Mouse (Mus musculus) bone marrow, adult 2 months (tissue): ENCODE results near the gene Tiprl. TPM values are rescaled to one million over a fixed set of nuclear protein-coding genes. Genes with fewer than 3 reads are reported as not detected.
A peak's percentile ranks its signal among the peaks of the same experiment; 100 is the strongest.

Experiments
- H3K27ac ChIP-seq: fragments of 200-500 bp; 2 replicates; pipeline ENCODE4 v1.5.1; 2012; ENCODE audit warnings: low read depth, mild to moderate bottlenecking, control low read depth, inconsistent platforms, low read length; ENCODE audit not compliant: control insufficient read depth, poor library complexity, insufficient read depth
- H3K4me1 ChIP-seq: fragments of 200-500 bp; 2 replicates; pipeline ENCODE4 v1.6.1; 2011; ENCODE audit warnings: low read length; ENCODE audit not compliant: control insufficient read depth, insufficient read depth
- H3K4me3 ChIP-seq: fragments of 200-500 bp; replicated peaks from 2 replicates; pipeline ENCODE3; 2011; ENCODE audit warnings: mild to moderate bottlenecking, low read depth, low read length, control low read depth; ENCODE audit not compliant: control insufficient read depth
- CTCF ChIP-seq: fragments of 200-500 bp; IDR thresholded peaks from 2 replicates; pipeline ENCODE4 v1.5.1; 2011; ENCODE audit warnings: low read length, control low read depth; ENCODE audit not compliant: control insufficient read depth, insufficient read depth
- POLR2A ChIP-seq: fragments of 200-500 bp; IDR thresholded peaks from 2 replicates; pipeline ENCODE4 v1.6.1; 2011; ENCODE audit warnings: low read depth, mild to moderate bottlenecking, control low read depth, low read length, borderline replicate concordance; ENCODE audit not compliant: control insufficient read depth
- WGBS: fragments of 180-500 bp; shearing (Covaris S2); methylation state at CpG from one replicate; pipeline ENCODE4 v1.1.7; 2018; 5-methylcytosine and 5-hydroxymethylcytosine counted together
- polyA plus RNA-seq: library from polyadenylated mRNA; stranded (reverse); fragments of >200 nt; gene quantifications from 2 replicates; pipeline ENCODE4 v1.2.4, GENCODE M21; 2011; ENCODE audit warnings: low replicate concordance; ENCODE audit not compliant: missing spikeins, insufficient read depth, insufficient read length

The Tiprl gene
- 19.4 and 33.0 TPM in 2 replicates for polyA plus RNA-seq

DNA sequence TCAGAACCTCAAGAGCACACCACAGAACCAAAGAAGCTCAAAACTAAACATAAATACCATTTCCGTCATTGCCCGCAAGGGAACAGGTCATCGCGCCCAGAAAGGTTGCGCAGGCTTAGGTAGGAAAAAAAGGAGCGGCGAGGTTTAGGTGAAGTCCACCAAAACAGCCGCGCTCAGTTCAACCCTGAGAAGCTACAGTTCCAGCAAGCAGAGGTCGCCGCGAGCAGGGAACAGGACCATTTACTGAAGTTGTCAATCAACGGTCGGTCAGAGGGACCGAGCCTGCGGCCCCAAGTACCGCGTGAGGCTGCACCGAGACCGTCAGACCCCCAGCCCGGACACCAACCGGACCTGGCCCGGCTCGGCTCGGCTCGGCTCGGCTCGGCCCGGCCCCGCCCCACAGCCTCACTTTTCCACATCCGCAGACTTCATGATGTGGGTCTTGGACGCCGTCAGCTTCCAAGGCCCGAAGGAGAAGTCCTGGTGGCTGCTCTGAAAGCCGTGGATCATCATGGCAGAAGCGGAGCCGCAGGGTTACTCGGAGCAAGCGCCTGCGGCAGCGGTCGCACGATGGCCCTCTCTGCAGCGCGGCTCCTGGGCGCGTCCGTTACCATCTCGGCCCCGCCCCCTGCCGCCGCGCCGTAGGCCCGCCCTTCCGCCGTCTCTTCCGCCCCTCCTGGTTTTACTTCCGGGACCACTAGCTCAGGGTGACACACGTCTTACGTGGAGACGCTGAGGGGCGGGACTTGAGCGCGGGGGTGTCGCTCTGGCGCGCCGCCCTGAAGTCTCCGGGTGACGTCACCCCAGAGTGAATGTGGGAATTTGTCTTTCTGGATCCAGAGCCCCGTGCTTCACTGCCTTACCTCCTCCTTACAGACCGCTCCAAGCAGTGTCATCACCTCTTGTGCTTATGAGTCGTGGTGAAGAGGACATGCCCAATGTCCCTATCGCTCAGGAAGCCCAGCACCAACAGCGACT is at the start of gene Tiprl:
Gene Tiprl, minus strand, starts transcription at position 676 of the 978 bp plus-strand sequence.
- TF ChIP-seq POLR2A (peak; percentile 89), CTCF (no peak)
- under 1% methylated on average over 76 of the region's 76 CpGs for WGBS
- H3K27ac ChIP-seq: peak within 1 kb of the TSS; percentile 89

DNA sequence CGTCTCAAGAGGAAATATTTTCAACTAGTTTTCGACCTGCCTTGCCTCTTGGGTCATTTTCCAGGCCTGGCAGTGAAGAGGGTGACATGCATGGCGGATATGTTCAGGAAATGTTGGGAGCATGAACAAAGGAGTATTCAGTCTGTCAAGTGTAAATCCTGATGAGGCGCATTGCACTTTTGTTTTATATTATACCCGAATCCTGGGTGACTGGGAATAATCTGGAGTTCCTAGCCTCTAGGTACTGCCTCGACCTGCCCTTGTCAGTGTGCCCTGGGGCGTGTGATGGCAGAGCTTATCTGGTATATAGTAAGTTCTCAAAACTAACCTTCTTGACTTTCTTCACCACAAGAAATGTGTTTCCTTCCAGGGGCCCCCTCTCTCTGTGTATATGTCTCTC is 47.3 kb upstream of the Tiprl start:
- Histone ChIP-seq H3K4me3 (no peak overlapping the region), H3K27ac (no peak overlapping the region), H3K4me1 (no peaks in the 10 kb centered on the region)
- TF ChIP-seq CTCF (no peak), POLR2A (no peak)
- 63% methylated on average over 7 of the region's 7 CpGs for WGBS

More for the DNA sequence above, at the start of gene Tiprl:
- no peaks in the 10 kb centered on the region for H3K4me1 ChIP-seq
- H3K4me3 ChIP-seq: peak within 1 kb of the TSS; percentile 92

DNA sequence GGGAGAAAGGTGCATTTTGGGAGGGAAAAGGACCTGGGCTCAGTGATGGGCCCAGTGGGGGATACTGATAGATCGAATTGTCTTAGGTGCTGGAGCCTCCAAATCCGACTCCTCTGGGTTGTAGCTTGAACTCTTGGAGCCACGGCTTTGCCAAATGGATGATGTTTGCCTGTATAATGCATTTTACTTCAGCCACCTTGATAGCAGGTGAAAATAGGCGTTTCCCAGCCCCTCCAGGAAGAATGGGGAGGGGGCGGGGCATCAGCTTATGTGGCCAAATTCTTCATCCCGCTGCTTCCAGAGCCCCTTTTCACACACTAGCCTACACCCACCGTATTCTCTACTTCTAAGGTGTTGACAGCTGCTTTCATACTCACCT is 46.2 kb upstream of the Tiprl start:
- Histone ChIP-seq H3K27ac (no peak overlapping the region), H3K4me1 (no peaks in the 10 kb centered on the region), H3K4me3 (no peak overlapping the region)
- TF ChIP-seq CTCF (no peak), POLR2A (no peak)
- 68% methylated on average over 7 of the region's 7 CpGs for WGBS

DNA sequence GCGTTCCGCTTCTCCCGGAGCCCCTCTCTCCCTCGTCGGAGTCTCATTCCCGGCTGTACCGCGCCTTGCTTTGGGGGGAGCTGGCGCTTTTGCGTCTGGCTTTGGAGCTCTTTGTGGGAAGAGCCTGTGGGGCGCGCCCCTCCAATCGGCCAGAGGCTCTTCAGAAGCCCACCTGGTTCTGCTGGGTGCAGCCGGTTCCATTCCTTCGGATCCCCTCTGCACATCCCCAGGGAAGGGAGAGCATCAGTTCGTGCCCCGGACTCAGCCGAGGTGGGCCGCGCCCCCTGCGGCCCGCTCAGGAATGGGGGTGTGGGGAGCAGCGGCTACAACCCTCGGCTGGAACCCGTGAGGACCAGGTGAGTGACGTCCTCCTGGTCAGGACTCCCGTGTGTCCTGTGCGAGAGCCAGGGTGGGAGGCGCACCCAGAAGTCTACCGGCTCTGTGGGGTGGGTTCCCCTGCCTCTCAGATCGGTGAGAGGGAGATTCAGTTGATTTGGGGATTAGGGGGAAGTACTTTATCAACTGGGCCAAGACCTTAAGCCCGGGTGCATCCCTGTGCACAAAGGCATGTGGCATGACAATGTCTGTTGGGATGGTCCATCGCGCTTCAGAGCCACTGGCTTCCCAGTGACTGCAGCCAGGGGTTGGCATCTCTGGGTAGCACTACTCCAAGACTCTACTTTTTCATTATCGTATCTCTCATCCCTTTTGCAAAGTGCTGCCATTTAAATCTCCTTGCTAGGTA is 45.6 kb upstream of the Tiprl start:
- no peaks in the 10 kb centered on the region for H3K4me1 ChIP-seq
- H3K27ac ChIP-seq: no peak overlapping the region
- WGBS: 7% methylated on average over 35 of the region's 35 CpGs
- TF ChIP-seq CTCF (no peak), POLR2A (no peak)
- H3K4me3 ChIP-seq: no peak overlapping the region

DNA sequence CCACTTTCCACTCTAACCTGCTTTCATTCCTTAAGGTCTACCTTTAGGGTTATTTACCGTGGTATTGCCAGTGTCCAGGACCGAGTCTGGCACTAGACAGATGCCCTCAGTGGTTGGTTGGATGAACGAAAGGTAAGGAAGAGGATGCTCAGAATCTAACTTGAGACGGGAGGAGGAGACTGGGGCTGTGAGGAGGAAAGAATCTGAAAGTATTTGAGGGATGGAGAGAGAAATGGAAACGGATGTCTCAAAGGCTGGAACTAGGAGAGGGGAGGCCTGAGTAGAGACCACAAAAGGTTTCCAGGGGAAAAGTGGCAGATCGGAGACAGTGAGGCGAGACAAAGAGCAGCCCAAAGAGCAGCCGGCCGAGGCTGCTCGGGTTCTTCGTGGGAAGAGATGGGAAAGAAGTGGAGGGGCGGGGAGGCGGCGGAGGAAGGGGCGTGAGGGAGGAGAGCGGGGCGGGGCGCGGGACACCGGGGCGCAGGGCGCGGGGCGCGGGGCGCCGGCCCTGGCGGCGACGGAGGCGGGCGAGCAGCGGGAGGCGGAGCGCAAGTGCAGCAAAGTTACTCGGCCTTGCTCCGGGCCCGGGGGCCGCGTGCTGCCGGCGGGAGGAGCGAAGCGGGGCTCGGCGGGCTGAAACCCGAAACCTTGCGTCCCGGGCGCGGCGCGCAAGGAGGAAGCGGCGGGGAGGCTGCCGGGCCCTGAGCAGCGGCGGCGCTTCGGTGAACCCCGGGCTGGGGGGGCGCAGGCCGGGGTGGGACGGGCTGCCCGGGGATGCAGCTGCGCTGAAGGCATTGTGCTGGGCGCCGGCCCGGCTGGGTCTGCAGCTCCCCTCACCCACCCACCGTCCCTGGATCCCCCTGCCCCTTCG is 44.8 kb upstream of the Tiprl start:
- H3K4me3 ChIP-seq: no peak overlapping the region
- WGBS: 2% methylated on average over 67 of the region's 71 CpGs
- no peak overlapping the region for H3K27ac ChIP-seq
- H3K4me1 ChIP-seq: no peaks in the 10 kb centered on the region
- TF ChIP-seq CTCF (no peak), POLR2A (no peak)

DNA sequence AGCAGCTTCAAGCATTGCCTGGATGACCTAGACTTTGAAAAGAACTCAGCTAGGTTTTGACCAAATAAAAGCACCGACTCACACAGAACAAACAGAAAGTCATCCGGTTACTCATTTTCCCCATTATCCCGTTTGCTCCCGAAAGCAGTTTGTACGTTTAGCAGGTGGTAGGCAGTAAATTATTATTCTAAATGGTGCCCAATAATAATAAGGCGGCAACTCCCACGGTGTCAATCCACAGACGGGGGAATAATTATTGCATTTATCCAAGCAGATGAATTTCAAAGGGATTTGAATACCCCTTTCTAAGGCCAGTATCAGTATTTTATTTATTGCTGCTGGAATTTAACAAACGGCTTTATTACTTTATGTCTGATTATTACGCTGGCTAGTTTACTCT is 43.9 kb upstream of the Tiprl start:
- WGBS: 88% methylated on average over 10 of the region's 10 CpGs
- TF ChIP-seq POLR2A (no peak), CTCF (no peak)
- no peak overlapping the region for H3K27ac ChIP-seq
- H3K4me3 ChIP-seq: no peak overlapping the region
- no peaks in the 10 kb centered on the region for H3K4me1 ChIP-seq

DNA sequence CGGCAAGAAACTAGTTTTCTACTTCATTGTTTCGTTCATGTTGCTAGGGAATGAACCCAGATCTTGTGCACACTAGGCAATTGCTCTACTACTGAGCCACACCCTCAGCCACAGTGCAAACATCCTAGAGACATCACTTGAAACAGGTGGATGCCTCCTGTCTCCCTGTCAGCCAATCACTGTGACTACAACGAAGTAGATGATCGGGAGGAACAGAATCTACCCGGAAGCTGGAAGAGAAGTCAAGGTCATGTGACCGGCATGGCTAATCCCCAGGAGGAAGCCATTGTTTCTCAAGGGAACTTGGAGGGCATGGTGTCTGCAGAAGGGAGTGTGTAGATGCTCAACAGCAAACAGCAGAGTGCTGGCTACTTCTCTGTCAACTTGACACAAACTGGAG is 38.1 kb upstream of the Tiprl start:
- Histone ChIP-seq H3K4me1 (no peaks in the 10 kb centered on the region), H3K4me3 (no peak overlapping the region), H3K27ac (no peak overlapping the region)
- 83% methylated on average over 6 of the region's 6 CpGs for WGBS
- no peak for TF ChIP-seq POLR2A
- no peak for TF ChIP-seq CTCF
